Mouse (Mus musculus) forebrain, embryonic 10.5 days (tissue): ENCODE results near the gene Banp. TPM values are rescaled to one million over a fixed set of nuclear protein-coding genes. Genes with fewer than 3 reads are reported as not detected.

Experiments used
- DNase-seq: peaks from one replicate; pipeline ENCODE4 v3.0.0-alpha.2; 2017; ENCODE audit warnings: low spot score; ENCODE audit errors: extremely low spot score
- H3K27ac ChIP-seq: fragments of 300-500 bp; sonication (generic); 2 replicates; pipeline ENCODE4 v1.5.1; 2016; ENCODE audit warnings: mild to moderate bottlenecking
- H3K27me3 ChIP-seq: fragments of 300-500 bp; sonication (generic); 2 replicates; pipeline ENCODE4 v1.6.1; 2016; ENCODE audit warnings: mild to moderate bottlenecking; ENCODE audit not compliant: poor library complexity, severe bottlenecking
- H3K36me3 ChIP-seq: fragments of 300-500 bp; sonication (generic); replicated peaks from 2 replicates; pipeline ENCODE4 v1.6.1; 2016; ENCODE audit warnings: mild to moderate bottlenecking, moderate library complexity
- H3K4me1 ChIP-seq: fragments of 300-500 bp; sonication (generic); 2 replicates; pipeline ENCODE4 v1.6.1; 2016
- H3K4me3 ChIP-seq: fragments of 300-500 bp; sonication (generic); 2 replicates; pipeline ENCODE4 v1.5.1; 2016; ENCODE audit warnings: mild to moderate bottlenecking, moderate library complexity
- H3K9me3 ChIP-seq: fragments of 300-500 bp; sonication (generic); 2 replicates; pipeline ENCODE4 v1.6.1; 2016; ENCODE audit warnings: mild to moderate bottlenecking, moderate library complexity
- WGBS: fragments of 180-500 bp; shearing (Covaris S2); methylation state at CpG from one replicate; pipeline ENCODE4 v1.1.7; 2016; 5-methylcytosine and 5-hydroxymethylcytosine counted together
- polyA plus RNA-seq: library from polyadenylated mRNA; unstranded; fragments of >200 nt; fragmentation: Nextera tagmentation; extraction: Ambion mirVana; gene quantifications from 2 replicates; pipeline ENCODE4 v1.2.1, GENCODE M21; 2016

Gene Banp
- polyA plus RNA-seq, 1 experiment from 2014 or later, result 44.1 TPM

GRCm38 (mm10) chr8:122055321-122055720, 105.8 kb downstream of the Banp start:
- H3K4me1 ChIP-seq, result peaks cover 37% of the 10 kb centered on the region
- 71% methylated on average over 10 of the region's 10 CpGs for WGBS
- H3K9me3 ChIP-seq, result no peaks in the 10 kb centered on the region
- no peaks in the 10 kb centered on the region; the same call in 1 of the 2 replicates for H3K27me3 ChIP-seq
- no peaks in the 10 kb centered on the region for H3K36me3 ChIP-seq
- DNase-seq, result no peak
- peak overlapping the region; percentile 6 for H3K27ac ChIP-seq
- H3K4me3 ChIP-seq, result no peak overlapping the region

GRCm38 (mm10) chr8:122056113-122056512, 106.6 kb downstream of the Banp start:
- no peak overlapping the region for H3K4me3 ChIP-seq
- no peak for DNase-seq
- H3K9me3 ChIP-seq, result no peaks in the 10 kb centered on the region
- no peaks in the 10 kb centered on the region for H3K36me3 ChIP-seq
- H3K4me1 ChIP-seq, result peaks cover 44% of the 10 kb centered on the region
- 0 out of 2 replicates have a peak overlapping the region, but pooled peaks have one; percentile 6 for H3K27ac ChIP-seq
- no peaks in the 10 kb centered on the region; the same call in 1 of the 2 replicates for H3K27me3 ChIP-seq
- 50% methylated on average over 1 of the region's 1 CpGs for WGBS

- no peak for DNase-seq
- H3K4me3 ChIP-seq, result no peak overlapping the region
These were observed 107.3 kb downstream of the Banp start for GRCm38 (mm10) chr8:122056882-122057281.

GRCm38 (mm10) chr8:122058510-122058909, 109.0 kb downstream of the Banp start:
- Histone ChIP-seq H3K36me3 (no peaks in the 10 kb centered on the region), H3K27ac (no peak overlapping the region), H3K4me1 (peaks cover 46% of the 10 kb centered on the region), H3K9me3 (no peaks in the 10 kb centered on the region), H3K4me3 (no peak overlapping the region), H3K27me3 (no peaks in the 10 kb centered on the region; the same call in 1 of the 2 replicates)
- 70% methylated on average over 9 of the region's 9 CpGs for WGBS
- DNase-seq, result no peak

More at GRCm38 (mm10) chr8:122056882-122057281, 107.3 kb downstream of the Banp start:
- H3K9me3 ChIP-seq, result no peaks in the 10 kb centered on the region
- no peaks in the 10 kb centered on the region; the same call in 1 of the 2 replicates for H3K27me3 ChIP-seq
- no peaks in the 10 kb centered on the region for H3K36me3 ChIP-seq
- H3K4me1 ChIP-seq, result peaks cover 46% of the 10 kb centered on the region
- 87% methylated on average over 7 of the region's 7 CpGs for WGBS
- 0 out of 2 replicates have a peak overlapping the region, but pooled peaks have one; percentile 4 for H3K27ac ChIP-seq

- 89% methylated on average over 8 of the region's 8 CpGs for WGBS
- no peak for DNase-seq
These were observed 109.4 kb downstream of the Banp start for GRCm38 (mm10) chr8:122058951-122059350.

GRCm38 (mm10) chr8:122062508-122063223, 113.1 kb downstream of the Banp start:
- no peaks in the 10 kb centered on the region for H3K36me3 ChIP-seq
- H3K4me3 ChIP-seq, result no peak overlapping the region
- H3K27ac ChIP-seq, result no peak overlapping the region
- DNase-seq, result no peak
- 84% methylated on average over 12 of the region's 12 CpGs for WGBS
- H3K4me1 ChIP-seq, result peaks cover 33% of the 10 kb centered on the region
- no peaks in the 10 kb centered on the region for H3K27me3 ChIP-seq
- no peaks in the 10 kb centered on the region for H3K9me3 ChIP-seq

More at GRCm38 (mm10) chr8:122058951-122059350, 109.4 kb downstream of the Banp start:
- Histone ChIP-seq H3K36me3 (no peaks in the 10 kb centered on the region), H3K4me1 (peaks cover 45% of the 10 kb centered on the region), H3K9me3 (no peaks in the 10 kb centered on the region), H3K27ac (no peak overlapping the region), H3K4me3 (no peak overlapping the region), H3K27me3 (no peaks in the 10 kb centered on the region; the same call in 1 of the 2 replicates)

GRCm38 (mm10) chr8:122064353-122064752, 114.8 kb downstream of the Banp start:
- 68% methylated on average over 7 of the region's 7 CpGs for WGBS
- H3K27ac ChIP-seq, result no peak overlapping the region
- no peak for DNase-seq

GRCm38 (mm10) chr8:122067783-122068505, 118.4 kb downstream of the Banp start:
- Histone ChIP-seq H3K27ac (no peak overlapping the region), H3K4me3 (no peak overlapping the region), H3K27me3 (0 out of 2 replicates have a peak, but pooled peaks cover 4% of the 10 kb centered on the region), H3K4me1 (peaks cover 21% of the 10 kb centered on the region), H3K36me3 (no peaks in the 10 kb centered on the region), H3K9me3 (no peaks in the 10 kb centered on the region)
- DNase-seq, result no peak
- 81% methylated on average over 15 of the region's 15 CpGs for WGBS

More at GRCm38 (mm10) chr8:122064353-122064752, 114.8 kb downstream of the Banp start:
- H3K9me3 ChIP-seq, result no peaks in the 10 kb centered on the region
- no peaks in the 10 kb centered on the region for H3K36me3 ChIP-seq
- 0 out of 2 replicates have a peak, but pooled peaks cover 4% of the 10 kb centered on the region for H3K27me3 ChIP-seq
- H3K4me3 ChIP-seq, result no peak overlapping the region
- H3K4me1 ChIP-seq, result peaks cover 33% of the 10 kb centered on the region

- Histone ChIP-seq H3K27ac (no peak overlapping the region), H3K27me3 (0 out of 2 replicates have a peak, but pooled peaks cover 4% of the 10 kb centered on the region), H3K9me3 (no peaks in the 10 kb centered on the region), H3K4me3 (no peak overlapping the region), H3K36me3 (no peaks in the 10 kb centered on the region), H3K4me1 (peaks cover 21% of the 10 kb centered on the region)
- 88% methylated on average over 13 of the region's 13 CpGs for WGBS
- no peak for DNase-seq
These were observed 119.1 kb downstream of the Banp start for GRCm38 (mm10) chr8:122068609-122069008.

- peaks cover 21% of the 10 kb centered on the region for H3K4me1 ChIP-seq
- WGBS, result 89% methylated on average over 11 of the region's 11 CpGs
- no peaks in the 10 kb centered on the region for H3K36me3 ChIP-seq
- 0 out of 2 replicates have a peak, but pooled peaks cover 4% of the 10 kb centered on the region for H3K27me3 ChIP-seq
- DNase-seq, result no peak
- no peak overlapping the region for H3K27ac ChIP-seq
- H3K4me3 ChIP-seq, result no peak overlapping the region
- H3K9me3 ChIP-seq, result no peaks in the 10 kb centered on the region
These were observed 119.7 kb downstream of the Banp start for GRCm38 (mm10) chr8:122069281-122069680.

- Histone ChIP-seq H3K27ac (no peak overlapping the region), H3K4me1 (peaks cover 19% of the 10 kb centered on the region), H3K27me3 (peaks cover 13% of the 10 kb centered on the region), H3K36me3 (no peaks in the 10 kb centered on the region), H3K4me3 (no peak overlapping the region), H3K9me3 (no peaks in the 10 kb centered on the region)
- 58% methylated on average over 4 of the region's 4 CpGs for whole genome bisulfite sequencing
- no peak for DNase-seq
These were observed 121.6 kb downstream of the Banp start for GRCm38 (mm10) chr8:122071193-122071592.

- H3K27me3 ChIP-seq, result peaks cover 22% of the 10 kb centered on the region
- H3K9me3 ChIP-seq, result no peaks in the 10 kb centered on the region
- H3K4me3 ChIP-seq, result no peak overlapping the region
- 84% methylated on average over 9 of the region's 9 CpGs for WGBS
- H3K36me3 ChIP-seq, result no peaks in the 10 kb centered on the region
- DNase-seq, result no peak
- H3K27ac ChIP-seq, result no peak overlapping the region
- peaks cover 36% of the 10 kb centered on the region for H3K4me1 ChIP-seq
These were observed 124.4 kb downstream of the Banp start for GRCm38 (mm10) chr8:122073964-122074363.

GRCm38 (mm10) chr8:122074442-122074841, 124.9 kb downstream of the Banp start:
- Histone ChIP-seq H3K4me3 (no peak overlapping the region), H3K27ac (no peak overlapping the region), H3K9me3 (no peaks in the 10 kb centered on the region), H3K36me3 (no peaks in the 10 kb centered on the region), H3K4me1 (peaks cover 41% of the 10 kb centered on the region), H3K27me3 (peaks cover 21% of the 10 kb centered on the region)
- DNase-seq, result no peak
- 92% methylated on average over 9 of the region's 9 CpGs for WGBS
